Mouse (Mus musculus) hindbrain, postnatal 0 days (tissue): ENCODE data around the gene Agap1. TPM values are rescaled to one million over a fixed set of nuclear protein-coding genes. Genes with fewer than 3 reads are reported as not detected.

Source experiments
- ATAC-seq: fragments of 200-750 bp; cut with Nextera tagmentation; 2 replicates; pipeline ENCODE4 v1.8.0; 2017; ENCODE audit warnings: mild to moderate bottlenecking, moderate TSS enrichment, moderate library complexity
- DNase-seq: peaks from one replicate; pipeline ENCODE4 v3.0.0-alpha.2; 2015; ENCODE audit warnings: low spot score
- H3K27ac ChIP-seq: fragments of 300-500 bp; sonication (generic); 2 replicates; pipeline ENCODE4 v1.5.1; 2014; ENCODE audit warnings: mild to moderate bottlenecking
- H3K27me3 ChIP-seq: fragments of 300-500 bp; sonication (generic); 2 replicates; pipeline ENCODE4 v1.6.1; 2014; ENCODE audit warnings: low read length, mixed read lengths; ENCODE audit not compliant: insufficient read depth
- H3K36me3 ChIP-seq: fragments of 300-500 bp; sonication (generic); 2 replicates; pipeline ENCODE4 v1.6.1; 2014; ENCODE audit warnings: low read length, mixed read lengths; ENCODE audit not compliant: insufficient read depth
- H3K4me1 ChIP-seq: fragments of 300-500 bp; sonication (generic); 2 replicates; pipeline ENCODE4 v1.6.1; 2014; ENCODE audit warnings: antibody characterized with exemption, low read length, mixed read lengths; ENCODE audit not compliant: insufficient read depth
- H3K4me2 ChIP-seq: fragments of 300-500 bp; sonication (generic); 2 replicates; pipeline ENCODE4 v1.6.1; 2014; ENCODE audit warnings: low read depth, mild to moderate bottlenecking, low read length, moderate library complexity, mixed read lengths
- H3K4me3 ChIP-seq: fragments of 300-500 bp; sonication (generic); 2 replicates; pipeline ENCODE4 v1.5.1; 2014; ENCODE audit warnings: low read length
- H3K9ac ChIP-seq: fragments of 300-500 bp; sonication (generic); replicated peaks from 2 replicates; pipeline ENCODE4 v1.6.1; 2014; ENCODE audit warnings: mild to moderate bottlenecking, low read length, moderate library complexity, mixed read lengths
- H3K9me3 ChIP-seq: fragments of 300-500 bp; sonication (generic); 2 replicates; pipeline ENCODE4 v1.6.1; 2016; ENCODE audit warnings: low read length, mixed read lengths
- CTCF ChIP-seq: IDR thresholded peaks from 2 replicates; pipeline ENCODE4 v1.5.1; 2016; ENCODE audit warnings: antibody characterized with exemption, control low read depth, low read depth
- WGBS: fragments of 180-500 bp; shearing (Covaris S2); extraction: QIAGEN DNeasy Blood & Tissue Kit; methylation state at CpG from one replicate; pipeline ENCODE4 v1.1.7; 2014; 5-methylcytosine and 5-hydroxymethylcytosine counted together
- polyA plus RNA-seq: library from polyadenylated mRNA; unstranded; fragments of >200 nt; fragmentation: Nextera tagmentation; extraction: Ambion mirVana; gene quantifications from 2 replicates; pipeline ENCODE4 v1.2.1, GENCODE M21; 2015
- total RNA-seq: library from RNA; depleted of rRNA; stranded (reverse); fragments of >200 nt; gene quantifications from 2 replicates; pipeline ENCODE4 v1.2.3, GENCODE M21; 2014

Agap1 gene
- total and polyA plus RNA-seq, 2 experiments from 2014 or later: 40.0 to 122 TPM

- no peak for TF ChIP-seq CTCF
- Histone ChIP-seq H3K4me3 (no peak overlapping the region), H3K4me1 (no peaks in the 10 kb centered on the region), H3K9me3 (no peaks in the 10 kb centered on the region), H3K27ac (no peak overlapping the region), H3K9ac (no peak overlapping the region), H3K4me2 (no peak overlapping the region), H3K36me3 (no peaks in the 10 kb centered on the region), H3K27me3 (no peaks in the 10 kb centered on the region)
- no peak for ATAC-seq
- DNase-seq: no peak
- 41% methylated on average over 4 of the region's 4 CpGs for WGBS
Measured at GRCm38 (mm10) chr1:89867847-89868246, 413.2 kb downstream of the Agap1 start.

- no peak overlapping the region for H3K4me2 ChIP-seq
- H3K36me3 ChIP-seq: no peaks in the 10 kb centered on the region
- 44% methylated on average over 12 of the region's 12 CpGs for whole genome bisulfite sequencing
- ATAC-seq: no peak
- H3K27me3 ChIP-seq: no peaks in the 10 kb centered on the region
- H3K9me3 ChIP-seq: no peaks in the 10 kb centered on the region
- H3K4me3 ChIP-seq: no peak overlapping the region
- no peak for DNase-seq
- H3K4me1 ChIP-seq: no peaks in the 10 kb centered on the region
- no peak for TF ChIP-seq CTCF
- H3K9ac ChIP-seq: no peak overlapping the region
- no peak overlapping the region for H3K27ac ChIP-seq
Measured at GRCm38 (mm10) chr1:89870134-89870905, 415.7 kb downstream of the Agap1 start.

GRCm38 (mm10) chr1:89870906-89871211 is 416.3 kb downstream of the Agap1 start:
- Histone ChIP-seq H3K27me3 (no peaks in the 10 kb centered on the region), H3K4me3 (no peak overlapping the region), H3K4me2 (no peak overlapping the region), H3K36me3 (no peaks in the 10 kb centered on the region), H3K27ac (no peak overlapping the region), H3K9ac (no peak overlapping the region), H3K4me1 (no peaks in the 10 kb centered on the region), H3K9me3 (no peaks in the 10 kb centered on the region)
- WGBS: 37% methylated on average over 6 of the region's 6 CpGs
- ATAC-seq (no peak), DNase-seq (no peak)
- no peak for TF ChIP-seq CTCF

- no peak for TF ChIP-seq CTCF
Measured at GRCm38 (mm10) chr1:89876346-89877072, 421.9 kb downstream of the Agap1 start.

GRCm38 (mm10) chr1:89878496-89878895 is 423.9 kb downstream of the Agap1 start:
- Histone ChIP-seq H3K9me3 (no peaks in the 10 kb centered on the region), H3K4me2 (no peak overlapping the region), H3K4me3 (no peak overlapping the region), H3K9ac (no peak overlapping the region), H3K27me3 (no peaks in the 10 kb centered on the region), H3K36me3 (no peaks in the 10 kb centered on the region), H3K4me1 (peaks cover 7% of the 10 kb centered on the region; the same call in 1 of the 2 replicates), H3K27ac (no peak overlapping the region)
- TF ChIP-seq CTCF: no peak
- WGBS: 45% methylated on average over 11 of the region's 11 CpGs
- ATAC-seq (no peak), DNase-seq (no peak)

More at GRCm38 (mm10) chr1:89876346-89877072, 421.9 kb downstream of the Agap1 start:
- H3K27ac ChIP-seq: peak overlapping the region; percentile 6; the same call in 1 of the 2 replicates
- H3K27me3 ChIP-seq: no peaks in the 10 kb centered on the region
- H3K4me2 ChIP-seq: no peak overlapping the region
- H3K4me1 ChIP-seq: peaks cover 7% of the 10 kb centered on the region; the same call in 1 of the 2 replicates
- no peak overlapping the region for H3K9ac ChIP-seq
- H3K36me3 ChIP-seq: no peaks in the 10 kb centered on the region
- no peak overlapping the region for H3K4me3 ChIP-seq
- no peaks in the 10 kb centered on the region for H3K9me3 ChIP-seq
- peak; percentile 55 for DNase-seq
- no peak for ATAC-seq
- 12% methylated on average over 5 of the region's 5 CpGs for whole genome bisulfite sequencing

GRCm38 (mm10) chr1:89880193-89880592 is 425.6 kb downstream of the Agap1 start:
- H3K4me1 ChIP-seq: peaks cover 7% of the 10 kb centered on the region; the same call in 1 of the 2 replicates

More at GRCm38 (mm10) chr1:89880193-89880592, 425.6 kb downstream of the Agap1 start:
- Histone ChIP-seq H3K9ac (no peak overlapping the region), H3K27me3 (no peaks in the 10 kb centered on the region), H3K4me2 (no peak overlapping the region), H3K36me3 (no peaks in the 10 kb centered on the region), H3K4me3 (no peak overlapping the region), H3K9me3 (no peaks in the 10 kb centered on the region), H3K27ac (no peak overlapping the region)
- no peak for TF ChIP-seq CTCF
- DNase-seq: no peak
- WGBS: 14% methylated on average over 8 of the region's 8 CpGs
- ATAC-seq: no peak
